Mouse (Mus musculus) CH12.LX (cell line): Measurements from ENCODE around the gene Hist1h4n.

Experiments
- MAX ChIP-seq: IDR thresholded peaks from 2 replicates; pipeline ENCODE4 v1.6.1; 2011; ENCODE audit warnings: low read length, improper control_type of control experiment
- POLR2A ChIP-seq: IDR thresholded peaks from 2 replicates; pipeline ENCODE4 v1.6.1; 2011; ENCODE audit warnings: low read depth, mild to moderate bottlenecking, improper control_type of control experiment, low read length

- no peak for TF ChIP-seq POLR2A
- TF ChIP-seq MAX, result no peak
Measured at GRCm38 (mm10) chr13:21828511-21828910, 3.5 kb downstream of the Hist1h4n start.
